Mouse (Mus musculus) liver, embryonic 14.5 days (tissue): ENCODE data around the gene Adra2b.

ENCODE experiments used
- CTCF ChIP-seq: IDR thresholded peaks from 2 replicates; pipeline ENCODE4 v1.5.1; 2016; ENCODE audit warnings: antibody characterized with exemption, low read depth, control low read depth
- EP300 ChIP-seq: IDR thresholded peaks from 2 replicates; pipeline ENCODE4 v1.6.1; 2016; ENCODE audit warnings: antibody characterized with exemption, low read depth

- TF ChIP-seq CTCF = no peak; the same call in 1 of the 2 replicates
- TF ChIP-seq EP300 = no peak
Measured at GRCm38 (mm10) chr2:127363696-127364095, 688 bp downstream of the Adra2b start.
